Mouse (Mus musculus) myocyte (in vitro differentiated cells): ENCODE data around the gene Elmo3. TPM values are rescaled to one million over a fixed set of nuclear protein-coding genes. Genes with fewer than 3 reads are reported as not detected.

Source experiments
- H3K27me3 ChIP-seq: one replicate; pipeline ENCODE4 v1.6.1; 2011; ENCODE audit not compliant: control insufficient read depth, insufficient read depth, insufficient read length
- H3K36me3 ChIP-seq: one replicate; pipeline ENCODE4 v1.6.1; 2011; ENCODE audit not compliant: control insufficient read depth, insufficient read depth
- H3K4me2 ChIP-seq: one replicate; pipeline ENCODE4 v1.6.1; 2011; ENCODE audit warnings: low read depth, control low read depth
- H3K4me3 ChIP-seq: one replicate; pipeline ENCODE4 v1.5.1; 2011; ENCODE audit warnings: mild to moderate bottlenecking, control low read depth, moderate library complexity
- H3K79me2 ChIP-seq: one replicate; pipeline ENCODE4 v1.6.1; 2011; ENCODE audit not compliant: control insufficient read depth, insufficient read depth
- H3ac ChIP-seq: one replicate; pipeline ENCODE4 v1.6.1; 2011; ENCODE audit not compliant: control insufficient read depth, insufficient read length
- CEBPB ChIP-seq: IDR thresholded peaks from 2 replicates; pipeline ENCODE4 v1.6.1; 2011; ENCODE audit warnings: mild to moderate bottlenecking, moderate library complexity; ENCODE audit not compliant: poor library complexity, insufficient read depth, severe bottlenecking
- E2F4 ChIP-seq: IDR thresholded peaks from one replicate; pipeline ENCODE4 v1.6.1; 2011; ENCODE audit warnings: mild to moderate bottlenecking, control low read depth, moderate library complexity; ENCODE audit not compliant: insufficient read depth
- MAX ChIP-seq: IDR thresholded peaks from one replicate; pipeline ENCODE4 v1.6.1; 2011; ENCODE audit warnings: low read depth, mild to moderate bottlenecking, control low read depth
- MYOD1 ChIP-seq, 3 experiments: IDR thresholded peaks; one replicate each; pipeline ENCODE4 v1.6.1; 2011; ENCODE audit warnings: control low read depth in 2 of 3, low read depth in 2 of 3, mild to moderate bottlenecking in 2 of 3, moderate library complexity in 1 of 3; ENCODE audit not compliant: insufficient read length in 2 of 3, control insufficient read depth in 1 of 3
- MYOG ChIP-seq, 3 experiments: IDR thresholded peaks; one replicate each; pipeline ENCODE4 v1.6.1; 2011; ENCODE audit warnings: control low read depth in 2 of 3, low read depth in 2 of 3, mild to moderate bottlenecking in 2 of 3; ENCODE audit not compliant: insufficient read length in 2 of 3, control insufficient read depth in 1 of 3, insufficient read depth in 1 of 3
- POLR2A ChIP-seq: IDR thresholded peaks from one replicate; pipeline ENCODE4 v1.6.1; 2011; ENCODE audit warnings: low read depth, mild to moderate bottlenecking, control low read depth, moderate library complexity; ENCODE audit not compliant: insufficient read length
- POLR2AphosphoS2 ChIP-seq: IDR thresholded peaks from one replicate; pipeline ENCODE4 v1.6.1; 2011; ENCODE audit warnings: low read depth, control low read depth; ENCODE audit not compliant: insufficient read length
- REST ChIP-seq: IDR thresholded peaks from one replicate; pipeline ENCODE4 v1.6.1; 2011; ENCODE audit warnings: mild to moderate bottlenecking, control low read depth, moderate library complexity; ENCODE audit not compliant: insufficient read depth, insufficient read length
- SRF ChIP-seq: IDR thresholded peaks from one replicate; pipeline ENCODE4 v1.6.1; 2011; ENCODE audit warnings: low read depth; ENCODE audit not compliant: control insufficient read depth, insufficient read length
- TCF12 ChIP-seq: IDR thresholded peaks from one replicate; pipeline ENCODE4 v1.6.1; 2011; ENCODE audit warnings: mild to moderate bottlenecking, control low read depth; ENCODE audit not compliant: poor library complexity, insufficient read depth, severe bottlenecking
- TCF3 ChIP-seq: IDR thresholded peaks from one replicate; pipeline ENCODE4 v1.6.1; 2011; ENCODE audit warnings: low read depth, control low read depth; ENCODE audit not compliant: insufficient read length
- USF1 ChIP-seq: IDR thresholded peaks from one replicate; pipeline ENCODE4 v1.6.1; 2011; ENCODE audit warnings: low read depth, mild to moderate bottlenecking, control low read depth, moderate library complexity
- polyA plus RNA-seq: library from polyadenylated mRNA; unstranded; fragments of >200 nt; fragmentation: generic; extraction: Trizol; gene quantifications from one replicate; pipeline ENCODE4 v1.2.1, GENCODE M21; 2012; ENCODE audit warnings: missing spikeins

Gene Elmo3
- polyA plus RNA-seq, 1 experiment, result 0.92 TPM

- no peaks in the 10 kb centered on the region for H3K79me2 ChIP-seq
- peak overlapping the region; percentile 9 for H3ac ChIP-seq
- no peak for TF ChIP-seq REST
- TF ChIP-seq POLR2AphosphoS2, result no peak
- TF ChIP-seq MAX, result no peak
- TF ChIP-seq TCF12, result no peak
- H3K36me3 ChIP-seq, result no peaks in the 10 kb centered on the region
- H3K4me2 ChIP-seq, result peak overlapping the region; percentile 80
- H3K4me3 ChIP-seq, result peak overlapping the region; percentile 20
- H3K27me3 ChIP-seq, result no peaks in the 10 kb centered on the region
Measured at GRCm38 (mm10) chr8:105270101-105270915, 35.1 kb upstream of the Elmo3 start.

DNA sequence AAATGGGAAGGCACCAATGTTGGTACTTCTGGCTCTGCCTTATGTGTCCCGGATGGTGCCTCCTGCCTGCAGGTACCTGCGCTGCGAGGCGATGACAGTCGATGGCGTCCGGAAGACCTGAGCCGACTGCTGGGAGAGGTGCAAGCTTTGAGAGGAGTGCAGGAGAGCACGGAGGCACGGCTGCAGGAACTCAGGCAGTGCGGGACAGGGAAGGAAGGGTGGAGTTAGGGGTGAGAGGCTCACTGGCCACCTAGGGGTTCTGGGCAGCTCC, 34.5 kb upstream of the Elmo3 start:
- Histone ChIP-seq H3ac (no peak overlapping the region), H3K4me3 (no peak overlapping the region), H3K36me3 (no peaks in the 10 kb centered on the region), H3K4me2 (no peak overlapping the region), H3K79me2 (no peaks in the 10 kb centered on the region), H3K27me3 (no peaks in the 10 kb centered on the region)
- TF ChIP-seq MAX (no peak), REST (no peak), MYOG (IDR thresholded peaks at IDR 0.05; ENCODE audit: control insufficient read depth in 1 of 3, insufficient read depth in 1 of 3, insufficient read length in 2 of 3, low read depth in 2 of 3) (no peak), USF1 (no peak), SRF (no peak), CEBPB (no peak), POLR2A (no peak), E2F4 (no peak), POLR2AphosphoS2 (no peak), TCF12 (no peak), TCF3 (no peak), MYOD1 (IDR thresholded peaks at IDR 0.05; ENCODE audit: control insufficient read depth in 1 of 3, insufficient read length in 2 of 3, low read depth in 2 of 3) (no peak)

DNA sequence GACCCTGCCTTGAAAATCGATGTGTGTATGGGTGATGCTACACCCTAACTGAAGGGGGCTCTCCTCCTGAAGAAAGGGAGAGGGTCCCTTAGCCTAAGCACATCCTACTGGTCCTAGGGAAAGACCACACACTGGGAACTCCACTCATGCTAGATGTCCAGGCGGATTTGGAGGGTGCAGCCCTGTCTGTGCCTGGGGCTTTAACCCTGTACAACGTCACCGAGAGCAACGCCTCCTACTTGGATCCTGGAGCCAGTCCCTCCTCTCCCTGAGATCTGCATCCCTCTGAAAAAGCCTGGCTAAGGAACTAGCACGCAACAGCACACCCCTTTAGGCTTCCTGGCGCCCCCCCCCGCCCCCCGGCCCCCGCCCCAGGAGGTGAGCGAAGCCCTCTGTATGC, 30.0 kb upstream of the Elmo3 start:
- TF ChIP-seq SRF (no peak), MYOG (IDR thresholded peaks at IDR 0.05; ENCODE audit: control insufficient read depth in 1 of 3, insufficient read depth in 1 of 3, insufficient read length in 2 of 3, low read depth in 2 of 3) (no peak), MAX (no peak), TCF3 (no peak), POLR2A (no peak), USF1 (no peak), MYOD1 (IDR thresholded peaks at IDR 0.05; ENCODE audit: control insufficient read depth in 1 of 3, insufficient read length in 2 of 3, low read depth in 2 of 3) (no peak), E2F4 (no peak), CEBPB (no peak), REST (no peak), TCF12 (no peak), POLR2AphosphoS2 (no peak)
- no peak overlapping the region for H3ac ChIP-seq
- H3K27me3 ChIP-seq, result no peaks in the 10 kb centered on the region
- peak overlapping the region; percentile 30 for H3K4me3 ChIP-seq
- no peaks in the 10 kb centered on the region for H3K79me2 ChIP-seq
- H3K36me3 ChIP-seq, result no peaks in the 10 kb centered on the region
- H3K4me2 ChIP-seq, result peak overlapping the region; percentile 76

GRCm38 (mm10) chr8:105275840-105276239, 29.6 kb upstream of the Elmo3 start, which contains the start of gene Nol3:
Gene Nol3 (plus strand): TSS chr8:105276140.
- Histone ChIP-seq H3K4me3 (peak within 1 kb of the TSS; percentile 30), H3K36me3 (no peaks in the 10 kb centered on the region)
- no peak for TF ChIP-seq POLR2AphosphoS2
- no peak for TF ChIP-seq MYOD1 (IDR thresholded peaks at IDR 0.05; ENCODE audit: control insufficient read depth in 1 of 3, insufficient read length in 2 of 3, low read depth in 2 of 3)
- no peak for TF ChIP-seq MAX
- TF ChIP-seq SRF, result no peak
- no peak for TF ChIP-seq USF1
- no peak for TF ChIP-seq MYOG (IDR thresholded peaks at IDR 0.05; ENCODE audit: control insufficient read depth in 1 of 3, insufficient read depth in 1 of 3, insufficient read length in 2 of 3, low read depth in 2 of 3)
- no peak for TF ChIP-seq CEBPB
- TF ChIP-seq E2F4, result no peak
- TF ChIP-seq TCF12, result no peak
- TF ChIP-seq REST, result no peak
- no peak for TF ChIP-seq POLR2A
- TF ChIP-seq TCF3, result no peak

More at GRCm38 (mm10) chr8:105275840-105276239, 29.6 kb upstream of the Elmo3 start, which contains the start of gene Nol3:
- Histone ChIP-seq H3K79me2 (no peaks in the 10 kb centered on the region), H3K27me3 (no peaks in the 10 kb centered on the region), H3K4me2 (peak within 1 kb of the TSS; percentile 76), H3ac (peak within 1 kb of the TSS; percentile 8)
